Mouse (Mus musculus) erythroblast, embryonic 14.5 days (primary cell): ENCODE results near the gene Flvcr2.

Source experiments
- GATA1 ChIP-seq: IDR thresholded peaks from 2 replicates; pipeline ENCODE4 v1.6.1; 2012; ENCODE audit warnings: low read length, inconsistent platforms, mixed read lengths
- TAL1 ChIP-seq: IDR thresholded peaks from 3 replicates; pipeline ENCODE4 v1.6.1; 2012; ENCODE audit warnings: low read length, inconsistent platforms, mixed read lengths

- no peak for TF ChIP-seq TAL1
- no peak for TF ChIP-seq GATA1
These were observed 88.2 kb downstream of the Flvcr2 start for GRCm38 (mm10) chr12:85834543-85834942.
